Mouse (Mus musculus) liver, postnatal 0 days (tissue): ENCODE results near the gene Evc. TPM values are rescaled to one million over a fixed set of nuclear protein-coding genes. Genes with fewer than 3 reads are reported as not detected.
A peak's percentile ranks its signal among the peaks of the same experiment; 100 is the strongest.

Experiments used
- ATAC-seq: fragments of 200-750 bp; cut with Nextera tagmentation; 2 replicates; pipeline ENCODE4 v1.8.0; 2017; ENCODE audit warnings: mild to moderate bottlenecking, moderate library complexity
- DNase-seq: peaks from one replicate; pipeline ENCODE4 v3.0.0-alpha.2; 2016
- H3K27ac ChIP-seq: fragments of 300-500 bp; sonication (generic); 2 replicates; pipeline ENCODE4 v1.5.1; 2014; ENCODE audit warnings: antibody characterized with exemption, moderate library complexity, mild to moderate bottlenecking, low read depth
- H3K27me3 ChIP-seq: fragments of 300-500 bp; sonication (generic); 2 replicates; pipeline ENCODE4 v1.6.1; 2014; ENCODE audit warnings: low read length, control low read depth, mixed read lengths; ENCODE audit not compliant: insufficient read depth
- H3K36me3 ChIP-seq: fragments of 300-500 bp; sonication (generic); replicated peaks from 2 replicates; pipeline ENCODE4 v1.6.1; 2014; ENCODE audit warnings: mild to moderate bottlenecking, control low read depth, low read length, moderate library complexity, mixed read lengths; ENCODE audit not compliant: insufficient read depth
- H3K4me1 ChIP-seq: fragments of 300-500 bp; sonication (generic); 2 replicates; pipeline ENCODE4 v1.6.1; 2014; ENCODE audit warnings: antibody characterized with exemption, mild to moderate bottlenecking, control low read depth; ENCODE audit not compliant: insufficient read depth
- H3K4me2 ChIP-seq: fragments of 300-500 bp; sonication (generic); 2 replicates; pipeline ENCODE4 v1.6.1; 2014; ENCODE audit warnings: low read depth, mild to moderate bottlenecking, low read length, moderate library complexity, mixed read lengths
- H3K4me3 ChIP-seq: fragments of 300-500 bp; sonication (generic); 2 replicates; pipeline ENCODE4 v1.5.1; 2014; ENCODE audit warnings: low read depth, low read length
- H3K9ac ChIP-seq: fragments of 300-500 bp; sonication (generic); replicated peaks from 2 replicates; pipeline ENCODE4 v1.6.1; 2014; ENCODE audit warnings: mild to moderate bottlenecking, moderate library complexity
- H3K9me3 ChIP-seq: fragments of 300-500 bp; sonication (generic); 2 replicates; pipeline ENCODE4 v1.6.1; 2016; ENCODE audit warnings: mild to moderate bottlenecking, control low read depth, low read length, mixed read lengths
- CTCF ChIP-seq: sonication (generic); IDR thresholded peaks from 2 replicates; pipeline ENCODE4 v1.5.1; 2016; ENCODE audit warnings: antibody characterized with exemption, low read depth
- EP300 ChIP-seq: IDR thresholded peaks from 2 replicates; pipeline ENCODE4 v1.6.1; 2016; ENCODE audit warnings: antibody characterized with exemption, low read depth, mild to moderate bottlenecking
- WGBS: fragments of 180-500 bp; shearing (Covaris S2); extraction: QIAGEN DNeasy Blood & Tissue Kit; methylation state at CpG from one replicate; pipeline ENCODE4 v1.1.7; 2014; ENCODE audit not compliant: insufficient replicate concordance; 5-methylcytosine and 5-hydroxymethylcytosine counted together
- polyA plus RNA-seq: library from polyadenylated mRNA; unstranded; fragments of >200 nt; fragmentation: Nextera tagmentation; extraction: Ambion mirVana; gene quantifications from 2 replicates; pipeline ENCODE4 v1.2.1, GENCODE M21; 2015

Evc gene
- polyA plus RNA-seq = 0.47 and 0.65 TPM in 2 replicates

- WGBS = 2% methylated on average over 48 of the region's 48 CpGs
- H3K27ac ChIP-seq = no peak within 1 kb of the TSS
- TF ChIP-seq EP300 (no peak), CTCF (no peak)
- ATAC-seq = no peak
- peak within 1 kb of the TSS; percentile 48 for H3K9ac ChIP-seq
- peak within 1 kb of the TSS; percentile 72 for H3K4me2 ChIP-seq
- H3K4me3 ChIP-seq = peak within 1 kb of the TSS; percentile 47
- peaks cover 7% of the 10 kb centered on the region; the same call in 1 of the 2 replicates for H3K4me1 ChIP-seq
- H3K9me3 ChIP-seq = no peaks in the 10 kb centered on the region
- no peaks in the 10 kb centered on the region for H3K36me3 ChIP-seq
- peaks cover 19% of the 10 kb centered on the region for H3K27me3 ChIP-seq
- DNase-seq = peak; percentile 38
These were observed at the start of gene Evc for GRCm38 (mm10) chr5:37336485-37337105. Evc (minus strand) TSS chr5:37336894.

GRCm38 (mm10) chr5:37383570-37383969 lies 46.9 kb upstream of the Evc start:
- peak; percentile 22; the same call in 1 of the 2 replicates for TF ChIP-seq CTCF
- TF ChIP-seq EP300 = no peak
- Histone ChIP-seq H3K36me3 (no peaks in the 10 kb centered on the region), H3K9me3 (no peaks in the 10 kb centered on the region), H3K4me1 (no peaks in the 10 kb centered on the region), H3K27me3 (no peaks in the 10 kb centered on the region), H3K4me2 (no peak overlapping the region), H3K9ac (no peak overlapping the region), H3K4me3 (no peak overlapping the region), H3K27ac (no peak overlapping the region)
- WGBS = 90% methylated on average over 3 of the region's 3 CpGs
- DNase-seq (no peak), ATAC-seq (no peak)

GRCm38 (mm10) chr5:37380641-37381040 lies 43.9 kb upstream of the Evc start:
- Histone ChIP-seq H3K4me3 (no peak overlapping the region), H3K9ac (no peak overlapping the region), H3K27ac (no peak overlapping the region), H3K4me1 (no peaks in the 10 kb centered on the region), H3K9me3 (no peaks in the 10 kb centered on the region), H3K4me2 (no peak overlapping the region), H3K36me3 (no peaks in the 10 kb centered on the region), H3K27me3 (no peaks in the 10 kb centered on the region)
- ATAC-seq = no peak
- no peak for DNase-seq
- TF ChIP-seq EP300 (no peak), CTCF (no peak)
- WGBS = 78% methylated on average over 4 of the region's 4 CpGs

- TF ChIP-seq EP300 = no peak
- TF ChIP-seq CTCF = no peak
- DNase-seq (no peak), ATAC-seq (no peak)
- no peaks in the 10 kb centered on the region for H3K27me3 ChIP-seq
- H3K36me3 ChIP-seq = no peaks in the 10 kb centered on the region
- no peak overlapping the region for H3K4me3 ChIP-seq
- no peaks in the 10 kb centered on the region for H3K9me3 ChIP-seq
- no peak overlapping the region for H3K9ac ChIP-seq
- H3K4me2 ChIP-seq = no peak overlapping the region
- H3K27ac ChIP-seq = no peak overlapping the region
- H3K4me1 ChIP-seq = no peaks in the 10 kb centered on the region
- WGBS = 84% methylated on average over 7 of the region's 7 CpGs
These were observed 40.7 kb upstream of the Evc start for GRCm38 (mm10) chr5:37377376-37377775.

GRCm38 (mm10) chr5:37368796-37369195 lies 32.1 kb upstream of the Evc start:
- no peak for TF ChIP-seq CTCF
- TF ChIP-seq EP300 = no peak
- Histone ChIP-seq H3K27ac (no peak overlapping the region), H3K27me3 (no peaks in the 10 kb centered on the region), H3K9me3 (no peaks in the 10 kb centered on the region), H3K9ac (no peak overlapping the region), H3K36me3 (no peaks in the 10 kb centered on the region), H3K4me2 (no peak overlapping the region), H3K4me1 (no peaks in the 10 kb centered on the region), H3K4me3 (no peak overlapping the region)
- no peak for DNase-seq
- no peak for ATAC-seq
- 89% methylated on average over 8 of the region's 8 CpGs for WGBS

GRCm38 (mm10) chr5:37365751-37366150 lies 29.1 kb upstream of the Evc start:
- DNase-seq (no peak), ATAC-seq (no peak)
- no peaks in the 10 kb centered on the region for H3K4me1 ChIP-seq
- no peaks in the 10 kb centered on the region for H3K36me3 ChIP-seq
- no peaks in the 10 kb centered on the region for H3K27me3 ChIP-seq
- H3K4me3 ChIP-seq = no peak overlapping the region
- no peaks in the 10 kb centered on the region for H3K9me3 ChIP-seq
- no peak for TF ChIP-seq CTCF
- no peak for TF ChIP-seq EP300
- no peak overlapping the region for H3K4me2 ChIP-seq
- H3K27ac ChIP-seq = no peak overlapping the region
- H3K9ac ChIP-seq = no peak overlapping the region
